In genomic region chr6:93923351-93923750, GRCm38 (mm10) we compare ENCODE assay signal across 24 mouse cellular contexts.
A peak's percentile ranks its signal among the peaks of the same experiment; 100 is the strongest.
DNase-seq lines count a peak whose midpoint lies in the region; ATAC-seq lines count a peak whose summit lies in the region.
"Had no signal": no experiment of that assay in that cellular context is flagged by ENCODE, and none has a peak within 500 bp of the region (broad histone marks: within the 10 kb centered on the region; RNA-seq: fewer than 3 reads in every experiment).

No protein-coding gene starts in this region.

- peak overlapping the region; percentile 59; the same call in 1 of the 2 replicates for H3K27ac ChIP-seq in hindbrain, embryonic 10.5 days
- no peak overlapping the region for H3K27ac ChIP-seq in hindbrain, embryonic 14.5 days
- peak overlapping the region; percentile 51 for H3K27ac ChIP-seq in embryonic facial prominence, embryonic 10.5 days (replicated peaks)
- no peak overlapping the region for H3K27ac ChIP-seq in kidney, embryonic 14.5 days (ENCODE audit: low read depth, low read length)
- H3K27ac ChIP-seq: embryonic facial prominence, embryonic 13.5 days; limb, embryonic 13.5 days; liver, embryonic 13.5 days had no signal

- no peaks in the 10 kb centered on the region for H3K36me3 ChIP-seq in hindbrain, embryonic 10.5 days
- no peaks in the 10 kb centered on the region for H3K36me3 ChIP-seq in hindbrain, embryonic 14.5 days (replicated peaks; ENCODE audit: control insufficient read depth, insufficient read depth)
- no peaks in the 10 kb centered on the region for H3K36me3 ChIP-seq in embryonic facial prominence, embryonic 10.5 days (replicated peaks)
- no peaks in the 10 kb centered on the region for H3K36me3 ChIP-seq in kidney, embryonic 14.5 days (ENCODE audit: control insufficient read depth, insufficient read depth, low read length)
- H3K36me3 ChIP-seq: embryonic facial prominence, embryonic 13.5 days; heart, embryonic 12.5 days; limb, embryonic 13.5 days; liver, embryonic 13.5 days had no signal

- no peak for DNase-seq in hindbrain, embryonic 10.5 days (ENCODE audit: low spot score)
- no peak for DNase-seq in hindbrain, embryonic 14.5 days (ENCODE audit: low spot score)
- DNase-seq in retina, embryonic 14.5 days (ENCODE audit: low spot score): peak; percentile 11
- DNase-seq in retina, postnatal 1 day: no peak
- no peak for DNase-seq in embryonic facial prominence, embryonic 10.5 days (ENCODE audit: low spot score)
- DNase-seq: adrenal gland, postnatal 36 days; B cell, adult 2 months; cerebellum, adult 11 months; cerebellum, postnatal 10 days; gastrocnemius, postnatal 25 days; heart, adult 18-20 months; heart, postnatal 14 days; kidney, adult 11 months; kidney, postnatal 4 days; liver, embryonic 13.5 days; lung, adult 2 months; lung, postnatal 14 days; right cerebral cortex, postnatal 14 days had no signal

- no peak overlapping the region for H3K4me2 ChIP-seq in hindbrain, embryonic 14.5 days (replicated peaks)
- H3K4me2 ChIP-seq in kidney, embryonic 14.5 days (replicated peaks; ENCODE audit: low read depth, low read length): no peak overlapping the region
- H3K4me2 ChIP-seq: embryonic facial prominence, embryonic 13.5 days; heart, embryonic 12.5 days; limb, embryonic 13.5 days; liver, embryonic 13.5 days had no signal

- H3K4me1 ChIP-seq in hindbrain, embryonic 10.5 days (replicated peaks): peaks cover 17% of the 10 kb centered on the region
- H3K4me1 ChIP-seq in hindbrain, embryonic 14.5 days (replicated peaks; ENCODE audit: control insufficient read depth, insufficient read depth, low read length): peaks cover 6% of the 10 kb centered on the region
- peaks cover 16% of the 10 kb centered on the region for H3K4me1 ChIP-seq in embryonic facial prominence, embryonic 10.5 days
- no peaks in the 10 kb centered on the region; the same call in 1 of the 2 replicates for H3K4me1 ChIP-seq in kidney, embryonic 14.5 days (ENCODE audit: control insufficient read depth, insufficient read depth, low read length)
- H3K4me1 ChIP-seq: liver, embryonic 13.5 days had no signal

- no peak overlapping the region for H3K9ac ChIP-seq in hindbrain, embryonic 14.5 days
- H3K9ac ChIP-seq in kidney, embryonic 14.5 days (ENCODE audit: low read depth, low read length): no peak overlapping the region
- H3K9ac ChIP-seq: embryonic facial prominence, embryonic 13.5 days; heart, embryonic 12.5 days; limb, embryonic 13.5 days; liver, embryonic 13.5 days had no signal

- no peaks in the 10 kb centered on the region for H3K27me3 ChIP-seq in hindbrain, embryonic 10.5 days (ENCODE audit: insufficient read depth, poor library complexity, severe bottlenecking)
- no peaks in the 10 kb centered on the region for H3K27me3 ChIP-seq in hindbrain, embryonic 14.5 days (ENCODE audit: control insufficient read depth, insufficient read depth, low read length)
- no peaks in the 10 kb centered on the region for H3K27me3 ChIP-seq in embryonic facial prominence, embryonic 10.5 days (replicated peaks; ENCODE audit: low read depth, poor library complexity, severe bottlenecking)
- H3K27me3 ChIP-seq in kidney, embryonic 14.5 days (ENCODE audit: control insufficient read depth, insufficient read depth, low read length): no peaks in the 10 kb centered on the region
- H3K27me3 ChIP-seq: embryonic facial prominence, embryonic 13.5 days; heart, embryonic 12.5 days; limb, embryonic 13.5 days; liver, embryonic 13.5 days had no signal

- H3K9me3 ChIP-seq in hindbrain, embryonic 10.5 days: no peaks in the 10 kb centered on the region
- no peaks in the 10 kb centered on the region for H3K9me3 ChIP-seq in hindbrain, embryonic 14.5 days (ENCODE audit: control insufficient read depth, low read length)
- H3K9me3 ChIP-seq in embryonic facial prominence, embryonic 10.5 days: no peaks in the 10 kb centered on the region
- no peaks in the 10 kb centered on the region for H3K9me3 ChIP-seq in kidney, embryonic 14.5 days (ENCODE audit: control insufficient read depth, low read length)
- H3K9me3 ChIP-seq: embryonic facial prominence, embryonic 13.5 days; heart, embryonic 12.5 days; limb, embryonic 13.5 days; liver, embryonic 13.5 days had no signal

- H3K4me3 ChIP-seq in hindbrain, embryonic 10.5 days: no peak overlapping the region
- H3K4me3 ChIP-seq in hindbrain, embryonic 14.5 days (replicated peaks; ENCODE audit: low read length): no peak overlapping the region
- H3K4me3 ChIP-seq in embryonic facial prominence, embryonic 10.5 days: no peak overlapping the region
- H3K4me3 ChIP-seq in kidney, embryonic 14.5 days (ENCODE audit: low read length): no peak overlapping the region
- H3K4me3 ChIP-seq: embryonic facial prominence, embryonic 13.5 days; heart, embryonic 12.5 days; limb, embryonic 13.5 days; liver, embryonic 13.5 days had no signal

- no peak for ATAC-seq in hindbrain, embryonic 14.5 days (ENCODE audit: low FRiP score)
- ATAC-seq in CD4-positive, CD25-positive, alpha-beta regulatory T cell, adult 4 months: no peak
- no peak for ATAC-seq in kidney, embryonic 14.5 days (ENCODE audit: low FRiP score, low TSS enrichment)
- ATAC-seq: forebrain, embryonic 16.5 days had no signal

- WGBS in hindbrain, embryonic 10.5 days: 56% methylated on average over 5 of the region's 5 CpGs
- WGBS in hindbrain, embryonic 14.5 days: 34% methylated on average over 5 of the region's 5 CpGs
- 69% methylated on average over 5 of the region's 5 CpGs for WGBS in embryonic facial prominence, embryonic 10.5 days
- 60% methylated on average over 5 of the region's 5 CpGs for WGBS in kidney, embryonic 14.5 days

Comparison
In these comparisons a context has a peak if more than half of its experiments do, and no peak if none do; other contexts are left out.
1. H3K27ac ChIP-seq: peak in hindbrain, embryonic 10.5 days (single experiment) and embryonic facial prominence, embryonic 10.5 days (single experiment); none in hindbrain, embryonic 14.5 days (single experiment) and kidney, embryonic 14.5 days (single experiment).